Mouse (Mus musculus) spleen, adult 18-20 months (tissue): ENCODE results near the gene Gm21973.

Experiments used
- DNase-seq, 2 experiments: peaks; one replicate each; pipeline ENCODE4 v3.0.0; 2022; ENCODE audit warnings: mixed read lengths in 2 of 2

Gene Gm21973

DNA sequence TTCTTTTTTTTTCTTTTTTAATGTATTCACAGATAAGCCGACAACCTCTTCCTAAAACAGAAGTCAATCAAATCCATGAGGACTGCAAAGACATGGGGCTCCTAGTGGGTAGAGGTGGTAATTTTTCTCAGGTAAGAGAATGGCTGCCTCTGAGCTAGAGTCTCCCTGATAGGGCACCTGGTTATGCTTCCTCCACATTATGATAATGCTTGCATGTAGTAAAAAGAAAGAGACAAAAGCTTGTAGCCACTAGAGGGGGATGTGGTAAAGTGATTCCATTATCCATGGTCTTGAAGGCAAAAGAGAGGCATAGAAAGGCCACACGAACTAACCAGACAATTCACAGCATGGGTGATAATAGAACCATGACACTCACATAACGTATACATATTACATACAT lies 75.2 kb downstream of the Gm21973 start:
- DNase-seq = no peak

DNA sequence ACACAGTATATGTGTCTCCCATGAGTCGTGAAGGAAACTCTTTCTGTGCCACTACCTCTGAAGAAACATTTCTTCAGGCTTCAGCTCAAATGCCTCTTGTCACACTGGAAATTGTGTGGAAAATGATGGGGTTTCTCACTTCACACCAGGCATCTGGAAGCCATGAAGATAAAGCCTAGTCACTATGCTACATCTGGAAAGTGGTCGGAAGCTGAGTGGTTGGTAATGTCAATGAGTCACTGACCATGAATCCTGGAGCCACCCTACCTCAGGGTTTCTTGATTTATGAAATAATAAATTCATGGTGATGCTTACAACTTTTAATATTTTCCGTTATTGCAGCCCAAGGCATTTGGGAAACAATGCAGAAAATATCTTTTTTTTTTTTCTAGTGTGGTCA lies 84.7 kb downstream of the Gm21973 start:
- DNase-seq = no peak

DNA sequence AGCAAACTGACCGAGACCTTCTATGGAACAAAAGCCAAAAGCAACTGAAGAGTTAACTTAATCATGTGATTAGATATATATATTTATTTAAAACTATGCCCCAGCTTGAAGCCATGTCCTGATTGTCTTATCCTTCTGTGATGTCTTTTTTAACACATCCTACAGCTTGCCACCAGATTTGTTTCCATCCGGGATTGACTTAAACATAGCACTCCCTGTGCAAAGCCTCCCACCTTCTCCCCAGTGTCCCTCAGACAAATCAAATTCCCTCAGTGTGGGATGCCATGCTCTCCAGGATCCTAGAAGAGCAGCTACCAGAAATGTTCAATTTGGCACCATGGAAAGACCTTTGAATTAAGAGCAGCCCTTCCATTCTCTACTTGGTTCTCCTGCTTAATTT lies 85.7 kb downstream of the Gm21973 start:
- DNase-seq = no peak

DNA sequence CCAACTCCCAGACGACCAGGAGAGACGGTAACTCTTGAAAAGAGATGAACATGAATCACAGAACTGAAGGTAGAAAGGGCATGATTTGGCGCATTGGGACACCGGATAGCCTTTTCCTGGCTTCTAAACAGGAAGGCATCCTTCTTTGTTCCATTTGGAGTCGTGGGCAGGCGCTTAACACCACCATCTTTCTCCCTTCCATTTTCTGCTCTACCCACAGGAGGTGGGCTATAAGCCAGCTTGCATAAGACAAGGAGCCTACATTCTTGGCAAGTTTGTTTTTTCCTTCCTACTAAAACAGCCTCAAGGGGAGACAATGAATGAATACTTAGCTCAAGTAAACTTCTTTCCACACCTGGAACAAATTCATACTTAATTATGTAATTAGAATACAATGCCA lies 88.5 kb downstream of the Gm21973 start:
- no peak for DNase-seq

DNA sequence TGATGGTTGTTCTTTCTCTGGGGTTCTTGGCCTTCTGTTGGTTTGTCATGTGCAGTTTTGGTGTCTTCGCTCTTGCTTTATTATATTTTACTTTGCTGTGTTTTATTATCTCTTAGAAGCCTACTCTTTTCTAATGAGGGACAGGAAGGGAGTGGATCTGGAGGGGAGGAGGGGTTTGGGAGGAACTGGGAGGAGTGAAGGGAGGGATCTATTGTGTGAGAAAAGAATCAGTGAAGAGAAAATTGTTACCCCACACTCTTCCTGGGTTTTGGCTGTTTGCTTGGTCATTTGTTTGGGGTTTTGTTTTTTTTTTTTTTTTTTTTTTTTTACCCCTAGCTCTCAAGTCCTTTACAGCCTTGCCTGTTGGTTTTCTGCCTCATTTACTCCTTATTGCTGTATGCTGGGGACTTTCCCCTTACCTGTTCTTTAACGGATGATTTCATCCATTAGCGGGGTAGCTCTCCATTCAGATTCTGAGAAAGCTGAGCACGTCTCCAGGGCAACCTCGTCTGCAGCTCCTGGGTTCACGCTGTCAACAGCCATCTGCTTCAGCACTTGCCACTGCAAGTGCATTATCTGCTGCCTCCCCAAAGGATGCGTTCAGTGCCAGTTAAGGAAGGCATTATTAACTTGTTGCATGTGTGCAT lies 96.1 kb downstream of the Gm21973 start:
- no peak for DNase-seq

DNA sequence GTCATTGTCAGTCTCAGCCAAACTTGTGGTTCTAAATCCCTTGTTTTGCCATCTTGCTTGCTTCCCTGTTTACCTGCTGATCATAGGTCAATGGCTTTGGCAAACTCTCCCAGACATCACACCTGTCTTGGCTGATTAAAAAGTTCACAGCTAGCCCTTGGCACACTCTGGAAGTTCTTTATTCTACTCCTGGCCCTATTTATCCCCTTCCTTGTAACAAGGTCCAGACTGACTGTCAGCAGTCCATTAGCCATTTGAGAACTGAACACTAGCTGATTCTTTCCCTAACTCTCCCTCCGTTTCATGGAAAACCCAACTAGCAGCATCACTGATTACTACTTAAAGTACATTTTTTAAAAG lies 96.6 kb downstream of the Gm21973 start:
- DNase-seq = no peak
